Mouse (Mus musculus) embryonic facial prominence, embryonic 11.5 days (tissue): ENCODE measurements around the gene Erich6. TPM values are rescaled to one million over a fixed set of nuclear protein-coding genes. Genes with fewer than 3 reads are reported as not detected.

Source experiments
- ATAC-seq: fragments of 200-750 bp; cut with Nextera tagmentation; replicated peaks from 2 replicates; pipeline ENCODE4 v1.8.0; 2017; ENCODE audit warnings: low read depth; ENCODE audit not compliant: insufficient number of reproducible peaks, low FRiP score, low TSS enrichment
- DNase-seq: peaks from one replicate; pipeline ENCODE4 v3.0.0-alpha.2; 2015; ENCODE audit warnings: low spot score
- H3K27ac ChIP-seq: fragments of 300-500 bp; sonication (generic); replicated peaks from 2 replicates; pipeline ENCODE4 v1.5.1; 2014; ENCODE audit warnings: mild to moderate bottlenecking, low read depth, low read length, control low read depth
- H3K27me3 ChIP-seq: fragments of 300-500 bp; sonication (generic); 2 replicates; pipeline ENCODE4 v1.6.1; 2014; ENCODE audit warnings: mild to moderate bottlenecking, low read length, moderate library complexity, mixed read lengths; ENCODE audit not compliant: control insufficient read depth, insufficient read depth
- H3K36me3 ChIP-seq: fragments of 300-500 bp; sonication (generic); replicated peaks from 2 replicates; pipeline ENCODE4 v1.6.1; 2014; ENCODE audit warnings: low read depth, mild to moderate bottlenecking, low read length, moderate library complexity, mixed read lengths; ENCODE audit not compliant: control insufficient read depth, insufficient read depth
- H3K4me1 ChIP-seq: fragments of 300-500 bp; sonication (generic); 2 replicates; pipeline ENCODE4 v1.6.1; 2014; ENCODE audit warnings: low read length, mixed read lengths; ENCODE audit not compliant: control insufficient read depth, insufficient read depth
- H3K4me2 ChIP-seq: fragments of 300-500 bp; sonication (generic); 2 replicates; pipeline ENCODE4 v1.6.1; 2014; ENCODE audit warnings: low read depth, mild to moderate bottlenecking, control low read depth, low read length, moderate library complexity
- H3K4me3 ChIP-seq: fragments of 300-500 bp; sonication (generic); 2 replicates; pipeline ENCODE4 v1.5.1; 2014; ENCODE audit warnings: low read depth, low read length, control low read depth
- H3K9ac ChIP-seq: fragments of 300-500 bp; sonication (generic); replicated peaks from 2 replicates; pipeline ENCODE4 v1.6.1; 2014; ENCODE audit warnings: mild to moderate bottlenecking, control low read depth, low read length
- H3K9me3 ChIP-seq: fragments of 300-500 bp; sonication (generic); replicated peaks from 2 replicates; pipeline ENCODE4 v1.6.1; 2016; ENCODE audit warnings: mild to moderate bottlenecking, low read length, inconsistent platforms, mixed read lengths; ENCODE audit not compliant: control insufficient read depth
- WGBS: fragments of 180-500 bp; shearing (Covaris S2); extraction: QIAGEN DNeasy Blood & Tissue Kit; methylation state at CpG from one replicate; pipeline ENCODE4 v1.1.7; 2014; 5-methylcytosine and 5-hydroxymethylcytosine counted together
- polyA plus RNA-seq: library from polyadenylated mRNA; unstranded; fragments of >200 nt; fragmentation: Nextera tagmentation; extraction: Ambion mirVana; gene quantifications from 2 replicates; pipeline ENCODE4 v1.2.1, GENCODE M21; 2014

Gene Erich6
- polyA plus RNA-seq, 1 experiment from 2014 or later = not detected

DNA sequence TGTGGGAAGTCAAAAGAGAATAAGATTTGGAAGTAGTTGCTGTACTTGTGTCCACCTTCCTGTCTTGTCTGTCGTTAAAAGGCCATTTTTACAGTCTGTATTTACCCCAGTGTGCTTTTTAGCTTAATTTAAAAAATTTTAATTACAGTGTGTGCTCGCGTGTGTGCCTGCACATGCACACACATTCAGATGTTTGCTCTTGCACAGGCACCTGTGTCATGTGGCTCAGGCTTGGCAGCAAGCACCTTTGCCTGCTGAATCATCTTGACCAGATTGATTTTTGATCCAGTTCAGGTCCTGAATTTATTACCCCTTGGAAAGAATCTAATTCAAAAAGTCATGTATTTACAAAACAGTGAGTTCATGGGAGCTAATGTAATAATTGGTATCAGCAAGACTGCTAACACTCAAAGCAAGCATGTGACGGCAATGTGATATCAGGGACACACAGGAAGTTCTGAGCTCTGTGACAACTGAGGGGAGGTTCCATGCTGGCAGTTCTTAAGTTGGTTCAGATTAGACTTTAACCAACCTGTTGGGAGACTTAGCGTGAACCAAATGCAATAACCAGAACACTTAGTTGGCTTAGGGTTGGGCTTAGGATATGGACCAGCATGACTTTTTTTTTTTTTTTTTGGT lies 54.1 kb downstream of the Erich6 start:
- Histone ChIP-seq H3K9me3 (no peaks in the 10 kb centered on the region), H3K27ac (no peak overlapping the region), H3K4me3 (no peak overlapping the region), H3K4me2 (no peak overlapping the region), H3K27me3 (no peaks in the 10 kb centered on the region), H3K4me1 (no peaks in the 10 kb centered on the region), H3K9ac (no peak overlapping the region), H3K36me3 (no peaks in the 10 kb centered on the region)
- ATAC-seq (no peak), DNase-seq (no peak)
- WGBS = 93% methylated on average over 5 of the region's 5 CpGs

DNA sequence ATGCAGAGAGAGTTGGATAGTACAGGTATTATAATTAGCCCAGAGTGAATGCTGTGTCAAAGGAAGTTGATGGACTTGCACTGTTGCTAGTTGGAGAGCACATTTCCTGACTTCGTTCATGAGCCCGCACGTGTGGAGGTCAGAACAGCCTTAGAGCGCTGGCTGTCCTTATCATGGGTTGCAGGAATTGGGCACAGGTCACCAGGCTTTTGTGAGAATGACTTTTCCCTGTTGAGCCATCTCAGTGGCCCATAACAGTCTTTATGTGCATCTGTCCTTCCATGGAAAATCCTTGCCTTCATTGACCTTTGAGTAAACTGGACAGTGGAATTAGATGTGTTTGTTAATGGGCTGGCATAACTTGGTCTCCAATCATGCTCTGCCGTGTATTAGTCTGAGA lies 54.7 kb downstream of the Erich6 start:
- H3K36me3 ChIP-seq = no peaks in the 10 kb centered on the region
- no peak for DNase-seq
- H3K4me3 ChIP-seq = no peak overlapping the region
- no peak for ATAC-seq
- no peak overlapping the region for H3K4me2 ChIP-seq
- WGBS = 87% methylated on average over 5 of the region's 5 CpGs
- H3K27ac ChIP-seq = no peak overlapping the region
- H3K27me3 ChIP-seq = no peaks in the 10 kb centered on the region
- H3K9me3 ChIP-seq = no peaks in the 10 kb centered on the region
- H3K4me1 ChIP-seq = no peaks in the 10 kb centered on the region
- H3K9ac ChIP-seq = no peak overlapping the region

DNA sequence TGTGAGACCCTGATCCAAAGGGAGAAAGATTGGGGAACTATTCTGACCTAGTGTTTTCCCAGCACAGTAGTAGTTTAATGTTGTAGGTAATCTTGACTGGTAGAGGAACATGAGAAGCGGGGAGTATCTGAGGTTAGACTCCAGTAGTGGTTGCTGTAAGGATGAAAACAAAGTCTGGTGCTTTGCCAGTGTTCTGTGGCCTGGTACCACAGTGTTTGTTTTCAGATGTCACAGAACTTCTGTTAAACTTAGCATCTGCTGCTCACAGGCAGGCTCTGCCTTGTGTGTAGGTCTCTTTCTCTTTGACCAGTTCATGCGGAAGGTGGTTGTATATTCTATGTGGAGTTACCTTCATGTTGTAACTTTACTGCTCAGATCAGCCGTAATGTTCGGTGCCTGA lies 55.5 kb downstream of the Erich6 start:
- ATAC-seq (no peak), DNase-seq (no peak)
- 95% methylated on average over 4 of the region's 4 CpGs for WGBS
- Histone ChIP-seq H3K36me3 (no peaks in the 10 kb centered on the region), H3K27ac (no peak overlapping the region), H3K4me2 (no peak overlapping the region), H3K4me3 (no peak overlapping the region), H3K27me3 (no peaks in the 10 kb centered on the region), H3K9me3 (no peaks in the 10 kb centered on the region), H3K4me1 (no peaks in the 10 kb centered on the region), H3K9ac (no peak overlapping the region)

DNA sequence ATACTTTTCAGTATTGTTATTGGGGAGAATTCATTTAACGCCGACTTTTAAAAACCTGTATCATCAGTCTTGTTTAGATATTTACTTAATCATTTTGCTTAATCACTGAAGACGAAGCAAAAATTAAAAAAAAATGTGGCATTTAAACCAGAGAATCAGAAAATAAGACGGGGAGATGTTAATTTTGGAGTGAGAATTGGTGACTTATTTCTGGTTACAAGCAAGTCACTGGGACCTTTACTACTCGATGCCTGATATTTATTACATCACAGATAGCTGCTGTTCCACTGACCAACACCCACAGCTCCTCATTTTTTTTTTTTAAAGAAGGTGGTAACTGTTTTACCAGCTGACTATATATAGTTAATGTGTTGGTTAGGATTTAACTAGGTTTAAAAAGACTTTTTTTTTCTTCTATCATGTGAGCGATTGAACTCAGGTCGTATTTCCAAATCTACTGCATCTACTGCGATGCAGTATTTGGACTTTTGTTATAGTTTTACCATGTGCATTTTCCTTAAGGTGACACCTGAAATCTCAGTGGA lies 59.4 kb downstream of the Erich6 start:
- Histone ChIP-seq H3K36me3 (no peaks in the 10 kb centered on the region), H3K4me1 (no peaks in the 10 kb centered on the region), H3K9me3 (no peaks in the 10 kb centered on the region), H3K9ac (no peak overlapping the region), H3K27ac (no peak overlapping the region), H3K27me3 (no peaks in the 10 kb centered on the region), H3K4me2 (peak overlapping the region; percentile 35), H3K4me3 (peak overlapping the region; percentile 98)
- DNase-seq (no peak), ATAC-seq (no peak)
- 23% methylated on average over 8 of the region's 8 CpGs for WGBS

DNA sequence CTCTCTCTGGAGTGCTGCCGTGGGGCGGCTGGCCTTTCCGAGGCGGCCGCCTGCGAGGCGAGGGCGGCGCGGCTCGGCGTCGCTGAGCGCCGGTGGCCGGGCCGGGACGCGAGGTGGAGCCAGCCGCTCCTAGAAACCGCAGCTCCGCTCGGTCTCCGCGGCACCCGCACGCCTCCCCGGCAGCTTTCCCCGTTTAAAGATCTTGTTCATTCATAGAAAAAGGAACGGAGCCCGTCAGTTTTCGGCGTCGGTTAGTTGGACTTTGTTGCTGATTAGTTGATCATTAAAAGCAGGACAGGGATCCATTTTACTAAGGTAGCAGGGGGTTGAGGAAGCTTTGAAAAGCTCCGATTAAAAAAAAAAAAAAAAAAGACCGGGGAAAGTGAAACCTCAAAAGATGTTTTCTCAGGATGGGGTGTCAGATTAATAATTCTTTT lies 59.9 kb downstream of the Erich6 start:
- peak overlapping the region; percentile 97 for H3K27ac ChIP-seq
- ATAC-seq (peak; percentile 72; the same call in 1 of the 2 replicates), DNase-seq (peak; percentile 61)
- H3K9ac ChIP-seq = peak overlapping the region; percentile 99
- no peaks in the 10 kb centered on the region for H3K36me3 ChIP-seq
- H3K4me2 ChIP-seq = peak overlapping the region; percentile 25
- no peaks in the 10 kb centered on the region for H3K9me3 ChIP-seq
- no peaks in the 10 kb centered on the region for H3K27me3 ChIP-seq
- under 1% methylated on average over 35 of the region's 36 CpGs for WGBS
- peak overlapping the region; percentile 98 for H3K4me3 ChIP-seq
- no peaks in the 10 kb centered on the region for H3K4me1 ChIP-seq

DNA sequence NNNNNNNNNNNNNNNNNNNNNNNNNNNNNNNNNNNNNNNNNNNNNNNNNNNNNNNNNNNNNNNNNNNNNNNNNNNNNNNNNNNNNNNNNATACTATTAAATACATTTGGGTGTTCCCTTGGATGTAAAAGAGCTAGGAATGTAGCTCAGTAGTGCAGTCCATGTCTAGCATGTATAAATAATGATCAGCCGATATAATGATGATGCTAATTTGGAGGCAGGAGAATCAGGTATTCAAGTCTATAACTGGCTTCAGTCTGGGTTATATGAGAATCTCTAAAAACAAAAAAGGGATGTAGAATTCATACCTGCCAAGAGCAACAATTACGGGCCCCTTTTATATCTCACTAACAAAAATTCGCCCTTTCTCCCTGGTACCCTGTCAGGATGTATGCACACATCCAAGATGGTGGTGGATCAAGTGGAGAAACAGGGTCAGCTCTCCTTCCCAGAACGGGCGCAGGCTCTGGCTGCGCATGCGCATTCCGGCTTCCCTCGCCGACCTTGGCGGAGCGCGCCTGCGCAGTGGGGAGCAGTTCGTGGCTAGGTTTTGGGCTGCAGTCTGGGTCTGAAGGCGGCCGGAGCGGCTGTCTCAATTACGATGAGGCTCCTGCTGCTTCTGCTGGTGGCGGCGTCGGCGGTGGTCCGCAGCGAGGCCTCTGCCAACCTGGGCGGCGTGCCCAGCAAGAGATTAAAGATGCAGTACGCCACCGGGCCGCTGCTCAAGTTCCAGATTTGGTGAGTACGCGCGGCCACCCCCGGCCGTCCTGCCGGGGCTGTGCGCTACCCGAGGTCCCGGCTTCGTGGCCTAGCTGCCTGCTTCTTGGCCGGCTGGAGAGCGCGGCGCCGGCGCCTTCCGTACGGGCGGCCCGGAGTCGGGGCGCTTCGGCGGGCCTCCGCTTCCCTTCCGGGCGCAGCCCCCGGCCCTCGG lies 60.6 kb downstream of the Erich6 start, which contains the start of gene Selenot:
Gene Selenot, plus strand, starts transcription at position 500 of the 930 bp plus-strand sequence.
- Histone ChIP-seq H3K27me3 (no peaks in the 10 kb centered on the region), H3K4me2 (peak within 1 kb of the TSS; percentile 35), H3K27ac (peak within 1 kb of the TSS; percentile 97), H3K9me3 (no peaks in the 10 kb centered on the region), H3K4me1 (no peaks in the 10 kb centered on the region), H3K4me3 (peak within 1 kb of the TSS; percentile 98), H3K9ac (peak within 1 kb of the TSS; percentile 99), H3K36me3 (no peaks in the 10 kb centered on the region)
- 2% methylated on average over 46 of the region's 59 CpGs for WGBS
- peak; percentile 96 for ATAC-seq
- peak; percentile 97 for DNase-seq

DNA sequence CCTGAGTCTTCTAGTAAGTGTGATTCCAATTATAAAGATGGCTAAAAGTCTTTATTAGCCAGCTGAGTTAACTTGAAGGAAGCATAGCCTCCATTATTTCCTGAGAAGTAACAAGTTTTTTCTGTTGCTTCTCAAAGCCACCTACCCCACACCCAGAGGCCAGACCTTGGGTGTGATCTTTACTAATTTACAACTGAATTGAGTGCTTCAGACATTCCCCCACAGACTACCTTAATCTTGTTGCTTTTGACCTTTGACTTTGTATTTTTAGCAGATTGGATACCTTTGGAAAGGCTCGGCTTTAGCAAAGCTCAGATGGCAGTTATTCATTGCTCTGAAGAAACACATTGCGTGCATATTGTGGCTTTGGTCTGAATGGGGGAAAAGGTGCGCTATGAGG lies 66.2 kb downstream of the Erich6 start:
- H3K27ac ChIP-seq = no peak overlapping the region
- ATAC-seq = no peak
- DNase-seq = no peak
- no peaks in the 10 kb centered on the region for H3K27me3 ChIP-seq
- H3K4me1 ChIP-seq = no peaks in the 10 kb centered on the region
- H3K9me3 ChIP-seq = no peaks in the 10 kb centered on the region
- H3K4me3 ChIP-seq = no peak overlapping the region
- H3K4me2 ChIP-seq = no peak overlapping the region
- H3K9ac ChIP-seq = no peak overlapping the region
- no peaks in the 10 kb centered on the region for H3K36me3 ChIP-seq
- WGBS = 81% methylated on average over 3 of the region's 3 CpGs
